Mouse (Mus musculus): ENCODE measurements at regions not wholly inside any gene's neighbourhood (a gene's known extent, or its start where the extent isn't known, plus 50 kb on each side); places are given as distances from the start of the nearest gene placed in this dataset.
"Not testable (repeated sequence)": the region's sequence is repeated elsewhere in the genome, so short reads cannot be mapped to it uniquely, and the experiment has no call there.

DNA sequence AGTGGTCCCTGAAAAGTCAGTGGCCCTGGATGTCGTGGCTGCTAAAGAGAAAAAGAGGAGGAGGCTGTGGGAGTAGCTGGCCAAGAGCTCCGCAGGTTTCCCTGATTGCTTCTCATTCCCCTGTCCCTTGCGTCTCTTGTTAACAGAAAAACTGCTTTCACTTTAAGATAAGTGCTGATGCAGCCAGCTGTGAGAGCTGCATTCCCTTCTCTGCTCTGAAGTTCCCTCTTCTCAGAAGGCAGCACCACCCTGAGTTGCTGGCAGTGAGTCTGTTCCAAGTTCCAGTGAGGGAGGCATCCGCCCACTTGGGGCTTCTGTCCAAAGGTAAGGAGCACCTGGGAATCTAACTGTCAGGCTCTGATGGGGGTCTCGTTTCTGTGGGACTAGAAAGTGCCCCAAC, 63.5 kb downstream of the Olfr693 start:
- H3K36me3 ChIP-seq (ENCODE audit: control insufficient read depth, insufficient read depth, low read length); H3K9ac ChIP-seq (ENCODE audit: low read depth, low read length); H3K4me3 ChIP-seq; H3K79me2 ChIP-seq (replicated peaks; ENCODE audit: control insufficient read depth, insufficient read depth, low read length); H3K27ac ChIP-seq; H3K27me3 ChIP-seq (ENCODE audit: control insufficient read depth, insufficient read depth, low read length); H3K4me1 ChIP-seq (ENCODE audit: control insufficient read depth, insufficient read depth, low read length); intact Hi-C loops (cut with DNase I): not testable (repeated sequence)
- DNase-seq = peak; percentile 13 to 22
- 19% methylated on average over 5 of the region's 5 CpGs for WGBS

DNA sequence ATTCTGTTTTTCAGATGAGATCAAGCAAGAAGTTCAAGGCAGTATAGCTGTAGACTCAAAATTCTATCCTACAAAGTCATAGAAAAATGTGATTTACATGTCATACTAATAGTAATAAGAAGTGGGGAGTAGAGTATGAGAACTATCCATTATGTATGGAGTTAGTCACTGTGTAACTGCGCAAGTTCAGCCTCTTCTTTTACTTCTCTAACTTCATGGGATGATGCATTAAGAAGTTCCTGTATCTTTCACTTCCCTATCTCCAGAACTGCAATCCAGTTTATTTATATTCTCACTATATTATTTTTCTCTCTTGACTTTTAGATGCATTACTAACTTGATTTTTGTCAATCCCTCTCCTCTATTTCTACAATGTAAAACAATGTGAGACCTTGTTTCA, 67.7 kb downstream of the Olfr693 start:
- no peak for DNase-seq
- Histone ChIP-seq H3K79me2 (replicated peaks; ENCODE audit: control insufficient read depth, insufficient read depth, low read length) (no peaks in the 10 kb centered on the region), H3K36me3 (ENCODE audit: control insufficient read depth, insufficient read depth, low read length) (no peaks in the 10 kb centered on the region), H3K9ac (ENCODE audit: low read depth, low read length) (no peak overlapping the region), H3K4me1 (ENCODE audit: control insufficient read depth, insufficient read depth, low read length) (no peaks in the 10 kb centered on the region), H3K4me3 (no peak overlapping the region), H3K27ac (no peak overlapping the region), H3K27me3 (ENCODE audit: control insufficient read depth, insufficient read depth, low read length) (no peaks in the 10 kb centered on the region)
- TF ChIP-seq CTCF (IDR thresholded peaks at IDR 0.05) (no peak), POLR2A (IDR thresholded peaks at IDR 0.05; ENCODE audit: insufficient read depth, low read depth, low read length) (no peak)
- intact Hi-C loops (cut with DNase I) = no loop called here
- WGBS = 71% methylated on average over 1 of the region's 1 CpGs

DNA sequence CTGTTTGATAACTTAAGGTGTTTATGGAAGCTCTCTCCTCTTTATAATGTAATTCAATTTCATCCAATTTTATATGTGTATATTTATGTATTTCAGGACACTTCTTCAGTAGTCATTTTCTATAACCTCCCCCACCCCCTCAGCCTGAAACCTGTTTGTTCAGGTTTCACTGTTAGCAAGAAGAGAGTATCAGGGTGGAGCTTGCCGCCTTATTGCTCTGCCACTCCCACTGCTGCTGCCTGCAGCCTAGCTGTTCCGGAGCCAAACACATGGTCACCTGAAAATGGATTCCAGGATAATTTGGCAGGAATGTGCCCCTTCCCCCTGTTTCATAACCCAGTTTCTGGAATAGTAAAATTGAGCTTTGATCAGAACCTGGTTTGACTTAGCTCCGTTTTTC, 100.0 kb downstream of the Olfr693 start:
- Histone ChIP-seq H3K79me2 (replicated peaks; ENCODE audit: control insufficient read depth, insufficient read depth, low read length) (no peaks in the 10 kb centered on the region), H3K27ac (no peak overlapping the region), H3K4me3 (no peak overlapping the region), H3K9ac (ENCODE audit: low read depth, low read length) (no peak overlapping the region), H3K4me1 (ENCODE audit: control insufficient read depth, insufficient read depth, low read length) (no peaks in the 10 kb centered on the region), H3K36me3 (ENCODE audit: control insufficient read depth, insufficient read depth, low read length) (no peaks in the 10 kb centered on the region), H3K27me3 (ENCODE audit: control insufficient read depth, insufficient read depth, low read length) (no peaks in the 10 kb centered on the region)
- WGBS = 85% methylated on average over 3 of the region's 3 CpGs
- DNase-seq = no peak
- no peak for TF ChIP-seq CTCF (IDR thresholded peaks at IDR 0.05)
- intact Hi-C loops (cut with DNase I) = no loop called here

DNA sequence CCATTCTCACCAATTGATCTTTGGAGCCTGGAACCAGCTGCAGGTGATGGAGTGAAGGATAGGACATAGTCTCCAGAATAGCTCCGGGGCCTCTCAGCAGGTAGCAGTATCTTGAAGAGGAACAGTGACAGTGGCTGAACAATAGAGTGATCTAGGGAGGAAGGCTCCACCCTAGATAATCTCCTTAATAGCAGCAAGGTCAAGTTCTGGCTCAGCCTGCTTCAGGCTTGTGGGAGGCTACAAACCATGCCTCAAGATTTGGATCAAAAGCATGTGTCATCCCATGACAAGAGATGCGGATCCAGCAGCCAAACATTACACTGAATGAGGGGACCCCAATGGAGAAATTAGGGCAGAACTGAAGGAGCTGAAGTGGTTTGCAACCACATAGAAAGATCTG, 112.1 kb downstream of the Olfr693 start:
- H3K4me3 ChIP-seq; intact Hi-C loops (cut with DNase I); H3K27me3 ChIP-seq (ENCODE audit: control insufficient read depth, insufficient read depth, low read length); H3K9ac ChIP-seq (ENCODE audit: low read depth, low read length); H3K4me1 ChIP-seq (ENCODE audit: control insufficient read depth, insufficient read depth, low read length); H3K79me2 ChIP-seq (replicated peaks; ENCODE audit: control insufficient read depth, insufficient read depth, low read length); DNase-seq; H3K36me3 ChIP-seq (ENCODE audit: control insufficient read depth, insufficient read depth, low read length); H3K27ac ChIP-seq: not testable (repeated sequence)
- 77% methylated on average over 2 of the region's 2 CpGs for WGBS

DNA sequence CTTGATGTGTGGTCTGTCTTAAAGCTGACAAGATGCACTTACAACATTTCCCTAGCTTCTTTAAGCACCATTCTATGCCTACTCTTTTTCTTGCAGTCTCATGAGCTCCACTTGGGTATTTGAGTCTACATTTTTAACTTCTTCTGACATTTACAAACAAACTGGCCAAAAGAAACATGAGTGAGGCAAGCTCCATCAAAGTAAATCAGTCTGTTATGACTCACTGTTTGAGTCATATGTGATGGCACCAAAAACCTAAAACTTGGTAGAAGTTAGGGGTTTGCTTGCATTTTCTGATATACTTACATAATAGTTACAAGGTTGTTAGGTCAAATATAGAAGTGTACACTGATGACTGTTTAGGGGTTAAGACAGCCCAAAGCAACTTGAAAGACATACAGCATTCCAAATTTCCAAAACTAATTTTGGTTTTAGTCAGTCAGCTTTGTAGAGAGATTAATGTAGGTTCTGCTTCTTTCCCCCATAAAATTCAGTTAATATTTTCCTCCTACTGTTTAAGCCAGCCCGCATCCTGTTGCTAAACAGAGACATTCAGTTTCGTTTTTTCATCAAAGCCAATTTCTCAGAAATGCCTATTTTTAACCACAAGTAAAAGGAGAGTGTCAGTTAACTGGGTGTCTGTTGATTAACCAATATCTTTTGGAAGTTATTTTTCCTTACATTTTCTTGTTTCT, 129.4 kb downstream of the Olfr693 start:
- intact Hi-C loops (cut with DNase I) = no loop called here
- Histone ChIP-seq H3K9ac (ENCODE audit: low read depth, low read length) (no peak overlapping the region), H3K27me3 (ENCODE audit: control insufficient read depth, insufficient read depth, low read length) (no peaks in the 10 kb centered on the region), H3K4me3 (no peak overlapping the region), H3K27ac (peak overlapping the region; percentile 48; the same call in 1 of the 2 replicates), H3K4me1 (ENCODE audit: control insufficient read depth, insufficient read depth, low read length) (no peaks in the 10 kb centered on the region), H3K36me3 (ENCODE audit: control insufficient read depth, insufficient read depth, low read length) (no peaks in the 10 kb centered on the region), H3K79me2 (replicated peaks; ENCODE audit: control insufficient read depth, insufficient read depth, low read length) (no peaks in the 10 kb centered on the region)
- 39% methylated on average over 2 of the region's 2 CpGs for WGBS
- TF ChIP-seq EP300 (IDR thresholded peaks at IDR 0.05; ENCODE audit: insufficient read depth, low read depth, low read length) (no peak), CTCF (IDR thresholded peaks at IDR 0.05) (no peak), POLR2A (IDR thresholded peaks at IDR 0.05; ENCODE audit: insufficient read depth, low read depth, low read length) (no peak)
- no peak for DNase-seq

DNA sequence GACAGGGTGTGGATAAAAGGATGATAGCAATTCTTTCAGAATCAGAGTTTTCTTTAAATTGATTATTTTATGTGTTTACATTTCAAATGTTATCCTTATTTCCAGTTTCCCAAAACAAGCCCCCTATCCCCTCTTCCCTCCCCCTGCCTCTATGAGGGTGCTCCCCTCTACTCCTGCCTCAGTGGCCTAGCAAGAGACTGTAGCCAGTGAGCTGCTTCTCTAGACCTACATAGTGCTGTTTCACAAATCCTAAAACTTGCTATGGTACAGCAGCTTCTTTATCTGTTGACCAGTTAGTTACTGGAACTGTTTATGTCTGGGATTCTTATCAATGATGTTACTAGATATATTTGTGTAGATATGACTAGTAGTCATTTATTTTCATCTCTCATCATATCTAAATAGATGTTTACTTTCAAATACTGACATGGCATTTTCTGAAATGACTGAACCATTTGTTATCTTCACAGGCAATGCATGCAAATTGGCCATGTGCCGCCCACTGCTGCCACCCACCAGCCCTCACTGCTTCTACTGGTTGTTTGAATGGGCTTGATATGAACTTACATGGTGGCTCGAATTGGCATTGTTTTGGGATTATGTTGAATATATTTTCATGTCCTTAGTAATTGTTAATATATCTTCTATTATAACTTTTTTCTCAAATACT, 150.8 kb downstream of the Olfr693 start:
- H3K9ac ChIP-seq (ENCODE audit: low read depth, low read length); H3K4me3 ChIP-seq; intact Hi-C loops (cut with DNase I); H3K79me2 ChIP-seq (replicated peaks; ENCODE audit: control insufficient read depth, insufficient read depth, low read length); H3K4me1 ChIP-seq (ENCODE audit: control insufficient read depth, insufficient read depth, low read length); H3K27me3 ChIP-seq (ENCODE audit: control insufficient read depth, insufficient read depth, low read length); H3K36me3 ChIP-seq (ENCODE audit: control insufficient read depth, insufficient read depth, low read length): not testable (repeated sequence)
- 41% methylated on average over 2 of the region's 2 CpGs for WGBS
- peak overlapping the region; percentile 82 for H3K27ac ChIP-seq
- DNase-seq = peak in 1 of 2 experiments; percentile 46
